Mouse (Mus musculus): ENCODE results near the gene Atp5j2. TPM values are rescaled to one million over a fixed set of nuclear protein-coding genes. Genes with fewer than 3 reads are reported as not detected.

Gene Atp5j2
- total RNA-seq, 1 experiment from 2014 or later, result 81.6 TPM

GRCm38 (mm10) chr5:145203936-145204691 is 12.3 kb upstream of the Atp5j2 start, which contains the start of gene Zkscan5:
Zkscan5 (plus strand) TSS chr5:145204562.
- ATAC-seq (ENCODE audit: extremely low read depth, insufficient number of reproducible peaks, low FRiP score, poor library complexity, severe bottlenecking), result peak; percentile 83

DNA sequence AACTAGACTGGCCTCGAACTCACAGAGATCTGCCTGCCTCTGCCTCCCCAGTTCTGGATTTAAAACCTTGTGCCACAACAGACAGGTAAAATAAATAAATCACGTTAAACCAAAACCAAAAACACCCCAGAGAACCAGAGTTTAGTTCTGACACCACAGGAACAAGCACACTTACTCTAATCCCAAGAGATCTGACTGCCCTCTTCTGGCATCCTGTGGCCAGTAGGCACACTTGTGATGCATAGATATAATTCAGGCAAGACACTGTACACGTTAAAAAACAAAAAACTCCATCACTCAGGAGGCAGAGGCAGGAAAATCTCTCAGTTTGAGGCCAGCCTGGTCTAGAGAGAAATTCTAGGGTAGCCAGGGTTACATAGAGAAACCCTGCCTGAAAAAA is 10.6 kb upstream of the Atp5j2 start:
- no peak for ATAC-seq (ENCODE audit: extremely low read depth, insufficient number of reproducible peaks, low FRiP score, poor library complexity, severe bottlenecking)

GRCm38 (mm10) chr5:145201321-145201991 is 9.6 kb upstream of the Atp5j2 start, which contains the start of gene Zkscan14:
Zkscan14 (minus strand) TSS chr5:145201868.
- ATAC-seq (ENCODE audit: extremely low read depth, insufficient number of reproducible peaks, low FRiP score, poor library complexity, severe bottlenecking), result peak; percentile 74

DNA sequence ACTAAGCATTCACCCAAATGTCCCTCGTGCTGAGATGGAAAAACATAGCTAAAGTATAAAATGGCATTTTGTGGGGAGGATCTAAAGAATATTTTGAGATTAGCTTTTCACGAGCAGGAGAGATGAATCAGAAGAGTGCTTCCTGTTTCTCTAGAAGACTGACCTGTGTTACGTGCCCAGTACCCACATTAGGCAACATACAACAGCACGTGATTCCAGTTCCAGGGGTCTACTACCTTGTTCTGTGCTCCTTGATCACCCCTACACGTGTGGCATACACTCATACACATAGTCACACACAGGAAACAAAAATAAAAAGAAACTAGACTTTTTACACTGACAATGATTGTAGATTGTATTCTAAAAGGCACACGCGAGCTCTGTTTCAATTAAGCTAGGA is 8.5 kb upstream of the Atp5j2 start:
- ATAC-seq (ENCODE audit: extremely low read depth, insufficient number of reproducible peaks, low FRiP score, poor library complexity, severe bottlenecking), result no peak

GRCm38 (mm10) chr5:145190875-145191798 is 725 bp downstream of the Atp5j2 start:
- peak; percentile 94 for ATAC-seq (ENCODE audit: extremely low read depth, insufficient number of reproducible peaks, low FRiP score, poor library complexity, severe bottlenecking)

- no peak for ATAC-seq (ENCODE audit: extremely low read depth, insufficient number of reproducible peaks, low FRiP score, poor library complexity, severe bottlenecking)
Measured at GRCm38 (mm10) chr5:145190373-145190772, 1.5 kb downstream of the Atp5j2 start.

DNA sequence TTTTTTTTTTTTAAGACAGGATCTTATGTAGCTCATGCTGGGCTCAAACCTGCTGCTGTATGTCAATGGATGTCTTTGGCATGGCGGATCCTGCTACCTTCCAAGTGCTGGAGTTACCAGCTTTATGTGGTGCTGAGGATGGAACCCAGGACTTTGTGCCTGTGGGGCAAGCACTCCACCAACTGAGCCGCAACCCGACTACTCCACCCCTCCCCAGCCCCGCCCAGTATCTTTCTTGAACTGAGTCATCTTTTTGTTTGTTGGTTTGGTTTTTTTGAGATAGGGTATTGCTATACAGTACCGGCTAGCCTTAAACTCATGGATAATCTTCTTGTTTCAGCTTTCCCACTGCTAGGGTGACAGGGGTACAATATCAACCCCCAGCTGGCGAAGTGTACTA is 2.4 kb downstream of the Atp5j2 start:
- no peak for ATAC-seq (ENCODE audit: extremely low read depth, insufficient number of reproducible peaks, low FRiP score, poor library complexity, severe bottlenecking)

GRCm38 (mm10) chr5:145185244-145185643 is 6.6 kb downstream of the Atp5j2 start:
- no peak for ATAC-seq (ENCODE audit: extremely low read depth, insufficient number of reproducible peaks, low FRiP score, poor library complexity, severe bottlenecking)

DNA sequence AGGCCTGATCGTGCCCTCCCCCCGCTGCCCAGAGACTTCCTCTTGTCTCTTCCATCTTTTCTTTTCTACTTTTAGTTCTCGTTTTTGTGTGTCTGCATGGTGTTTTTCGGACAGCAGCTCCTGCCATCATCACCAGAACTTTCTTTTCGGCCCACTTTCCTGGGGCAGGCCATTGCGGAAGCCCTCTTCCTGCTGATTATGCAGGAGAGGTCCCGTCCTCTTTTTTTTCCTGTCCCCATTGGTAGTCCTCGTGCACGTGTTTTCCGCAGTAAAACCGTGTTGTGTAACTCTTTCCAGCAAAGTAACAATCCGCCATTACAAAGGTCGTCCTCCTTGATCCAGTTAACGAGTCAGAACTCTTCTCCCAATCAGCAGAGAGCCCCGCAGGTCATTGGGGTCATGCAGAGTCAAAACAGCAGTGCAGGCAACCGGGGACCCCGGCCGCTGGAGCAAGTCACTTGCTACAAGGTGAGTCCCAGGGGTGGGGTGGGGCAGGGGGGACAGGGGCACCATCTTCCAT is 13.3 kb downstream of the Atp5j2 start:
- ATAC-seq (ENCODE audit: extremely low read depth, insufficient number of reproducible peaks, low FRiP score, poor library complexity, severe bottlenecking), result no peak

DNA sequence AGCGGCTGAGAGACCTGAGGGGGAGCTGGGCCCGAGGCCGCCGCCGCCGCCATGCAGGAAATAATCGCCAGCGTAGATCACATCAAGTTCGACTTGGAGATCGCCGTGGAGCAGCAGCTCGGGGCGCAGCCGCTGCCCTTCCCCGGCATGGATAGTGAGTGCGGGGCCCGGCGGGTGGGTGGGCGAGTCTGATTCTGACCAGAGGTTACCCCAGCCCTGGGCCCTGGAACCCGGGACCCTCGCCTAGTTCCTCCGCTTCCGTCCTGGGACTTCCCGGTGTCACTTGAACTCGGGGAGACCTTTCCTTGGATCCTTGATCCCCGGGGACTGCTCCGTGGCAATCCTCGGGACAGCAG is 24.6 kb downstream of the Atp5j2 start:
- ATAC-seq (ENCODE audit: extremely low read depth, insufficient number of reproducible peaks, low FRiP score, poor library complexity, severe bottlenecking), result no peak

DNA sequence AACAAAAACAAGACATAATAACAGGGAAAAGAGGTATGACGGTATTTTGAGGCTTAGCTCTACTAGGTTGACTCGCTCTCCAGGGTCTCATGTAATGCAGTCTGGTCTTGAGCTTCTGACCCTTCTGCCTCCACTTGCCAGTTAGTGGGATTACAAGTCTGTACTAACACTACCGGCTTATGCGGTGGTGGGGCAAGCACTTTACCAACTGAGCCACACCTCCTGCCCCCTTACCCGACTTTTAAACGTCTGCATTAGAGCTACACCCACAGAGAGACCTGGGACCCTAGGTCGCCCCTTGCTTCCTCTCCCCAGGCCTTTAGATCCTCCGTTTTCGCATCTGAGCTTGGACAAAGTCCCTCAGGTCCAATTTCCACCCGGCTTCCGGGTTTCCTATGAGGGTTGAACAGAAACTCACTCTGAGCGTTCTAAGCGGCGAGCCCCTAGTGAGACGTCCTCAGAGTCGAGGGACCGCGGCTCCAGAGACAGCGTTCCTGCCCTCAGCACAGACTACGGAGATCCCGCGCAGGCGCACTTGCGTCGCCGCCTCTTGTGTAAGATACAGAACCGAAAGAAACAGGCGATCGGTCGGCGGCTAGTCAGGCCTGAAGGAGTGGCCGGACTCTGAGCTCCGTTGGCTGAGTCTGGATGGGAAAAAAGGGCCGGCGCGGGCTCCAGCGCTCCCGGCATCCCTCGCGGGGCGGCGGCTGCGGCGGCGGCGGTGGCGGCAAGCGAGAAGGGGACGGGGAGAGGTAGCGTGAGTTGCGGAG is 25.1 kb downstream of the Atp5j2 start, which contains the start of the genes Ptcd1 and Cpsf4:
Ptcd1 (minus strand) TSS at position 573 of the 770 bp plus-strand sequence.
Cpsf4 (plus strand) TSS at position 678 of the 770 bp plus-strand sequence.
- ATAC-seq (ENCODE audit: extremely low read depth, insufficient number of reproducible peaks, low FRiP score, poor library complexity, severe bottlenecking), result peak; percentile 94

DNA sequence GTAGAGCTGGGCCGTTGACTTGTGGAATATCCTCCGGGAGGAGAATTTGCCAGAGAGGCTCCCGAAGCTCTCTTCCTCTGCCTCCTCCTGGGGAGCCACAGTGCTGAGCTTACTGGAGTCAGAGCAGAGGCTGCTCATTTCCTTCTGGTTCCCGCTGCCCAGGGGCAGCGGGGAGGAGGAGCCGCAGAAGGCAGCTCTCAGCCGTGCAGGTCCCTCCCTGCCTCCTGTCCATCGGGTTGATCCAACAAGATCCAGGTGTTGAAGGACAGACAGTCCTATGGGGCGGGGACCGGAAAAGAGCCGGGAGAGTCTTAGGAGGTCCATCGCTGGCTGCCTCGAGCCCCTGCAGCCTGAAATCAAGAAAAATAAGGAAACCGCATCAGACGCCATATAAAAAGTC is 26.7 kb downstream of the Atp5j2 start:
- no peak for ATAC-seq (ENCODE audit: extremely low read depth, insufficient number of reproducible peaks, low FRiP score, poor library complexity, severe bottlenecking)

DNA sequence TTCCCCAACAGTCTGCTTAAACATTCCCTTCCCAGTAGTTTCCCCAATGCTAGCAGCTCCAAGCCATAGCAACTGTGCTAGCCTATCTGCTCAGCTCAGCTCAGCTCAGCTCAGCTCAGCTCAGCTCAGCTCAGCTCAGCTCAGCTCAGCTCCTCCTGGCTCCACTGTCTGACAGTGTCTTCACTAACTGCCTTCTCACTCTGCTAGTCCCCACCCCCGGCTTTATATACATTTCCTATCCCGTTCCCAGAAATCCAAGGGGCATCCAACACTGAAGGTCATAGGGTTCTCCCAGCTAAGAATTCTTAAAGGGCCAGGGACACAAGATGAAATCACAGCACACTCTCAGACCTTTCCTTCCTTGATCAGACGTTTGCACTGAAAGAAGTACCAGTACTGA is 27.2 kb downstream of the Atp5j2 start:
- no peak for ATAC-seq (ENCODE audit: extremely low read depth, insufficient number of reproducible peaks, low FRiP score, poor library complexity, severe bottlenecking)

DNA sequence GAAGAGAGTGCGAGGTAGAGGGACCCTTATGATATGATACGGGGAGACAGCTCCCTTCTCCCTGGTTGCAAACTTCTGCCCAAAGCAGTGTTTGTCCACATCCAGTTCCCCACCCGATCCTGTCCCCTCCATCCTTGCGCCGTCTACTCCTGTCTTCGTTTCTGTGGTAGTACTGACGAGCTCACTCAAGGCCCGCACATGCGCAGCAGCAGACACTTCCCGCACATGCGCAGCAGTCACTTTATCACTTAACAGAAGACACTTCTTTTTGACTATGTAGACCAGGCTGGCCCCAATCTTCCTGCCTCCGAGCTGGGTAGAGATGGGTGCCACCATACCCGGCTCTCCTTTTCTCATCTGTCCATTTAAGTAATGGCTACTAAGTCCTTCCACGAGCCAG is 30.5 kb downstream of the Atp5j2 start:
- ATAC-seq (ENCODE audit: extremely low read depth, insufficient number of reproducible peaks, low FRiP score, poor library complexity, severe bottlenecking), result no peak

- ATAC-seq (ENCODE audit: extremely low read depth, insufficient number of reproducible peaks, low FRiP score, poor library complexity, severe bottlenecking), result no peak
Measured at GRCm38 (mm10) chr5:145152690-145153089, 39.2 kb downstream of the Atp5j2 start.

DNA sequence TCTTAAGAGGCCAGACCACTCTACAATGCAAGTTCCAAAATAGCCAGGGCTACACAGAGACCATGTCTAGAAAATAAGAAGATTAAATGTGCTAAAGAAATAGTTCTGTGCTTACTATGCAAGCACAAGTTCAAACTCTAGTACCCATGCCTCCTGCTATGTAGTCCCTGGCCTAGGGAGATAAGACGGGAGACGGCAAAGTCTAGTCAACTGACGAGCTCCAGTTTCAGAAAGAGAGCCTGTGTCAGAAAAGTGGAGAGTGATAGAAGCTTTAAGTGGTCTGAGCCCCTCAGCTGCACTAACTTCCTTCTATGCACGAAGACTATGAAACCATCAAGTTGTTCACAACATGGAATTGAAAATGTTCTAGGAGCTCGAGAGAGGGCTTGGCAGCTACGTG is 42.6 kb downstream of the Atp5j2 start:
- ATAC-seq (ENCODE audit: extremely low read depth, insufficient number of reproducible peaks, low FRiP score, poor library complexity, severe bottlenecking), result no peak

DNA sequence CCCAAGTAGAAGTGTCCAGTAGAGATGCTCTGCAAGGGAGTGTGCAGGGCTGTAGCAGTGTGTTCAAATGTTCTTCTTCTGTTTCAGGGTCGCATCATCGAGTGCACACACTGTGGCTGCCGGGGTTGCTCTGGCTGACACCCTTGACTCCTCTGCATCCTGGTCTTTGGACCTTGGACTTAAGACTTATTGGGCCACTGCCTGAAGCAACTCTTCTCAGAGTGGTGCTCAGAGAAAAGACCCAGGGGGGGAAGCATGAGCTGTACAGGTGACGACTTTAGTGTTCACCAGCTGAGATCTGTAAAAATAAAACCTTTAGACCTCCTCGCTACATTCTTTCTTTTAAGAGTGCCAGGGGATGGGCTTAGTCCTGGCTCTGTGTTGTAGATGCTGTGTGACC is 44.1 kb downstream of the Atp5j2 start:
- ATAC-seq (ENCODE audit: extremely low read depth, insufficient number of reproducible peaks, low FRiP score, poor library complexity, severe bottlenecking), result no peak

DNA sequence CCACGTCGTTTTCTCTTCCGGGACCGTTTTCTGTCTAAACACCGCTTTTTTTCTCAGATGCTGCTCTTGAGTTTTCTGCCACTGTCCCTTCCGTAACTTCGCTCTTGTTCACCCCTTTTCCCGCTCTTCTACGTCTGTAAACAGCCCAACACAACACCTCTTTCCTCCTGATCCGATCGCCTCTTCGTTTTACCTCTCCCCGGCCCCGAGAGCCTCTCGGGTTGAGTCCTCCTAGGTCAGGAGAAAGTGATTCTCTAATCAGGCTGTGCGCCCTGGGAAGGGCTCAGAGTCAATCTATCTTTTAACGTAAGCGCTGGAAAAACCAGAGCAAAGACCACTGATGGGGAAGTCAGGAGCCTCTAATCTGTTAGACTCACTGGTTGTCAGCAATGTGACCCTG is 51.3 kb downstream of the Atp5j2 start:
- no peak for ATAC-seq (ENCODE audit: extremely low read depth, insufficient number of reproducible peaks, low FRiP score, poor library complexity, severe bottlenecking)

Measured in neutrophil, adult 5-6 weeks (primary cell).